Mouse (Mus musculus) stomach, embryonic 15.5 days (tissue): Measurements from ENCODE around the gene Plekhm3. TPM values are rescaled to one million over a fixed set of nuclear protein-coding genes. Genes with fewer than 3 reads are reported as not detected.

Source experiments
- ATAC-seq: fragments of 200-750 bp; cut with Nextera tagmentation; 2 replicates; pipeline ENCODE4 v1.8.0; 2017; ENCODE audit warnings: low read depth, moderate number of reproducible peaks, moderate TSS enrichment; ENCODE audit not compliant: insufficient read depth, low FRiP score
- H3K27ac ChIP-seq: fragments of 300-500 bp; sonication (generic); 2 replicates; pipeline ENCODE4 v1.5.1; 2015; ENCODE audit warnings: mild to moderate bottlenecking, inconsistent platforms
- H3K27me3 ChIP-seq: fragments of 300-500 bp; sonication (generic); replicated peaks from 2 replicates; pipeline ENCODE4 v1.6.1; 2015; ENCODE audit warnings: inconsistent platforms
- H3K36me3 ChIP-seq: fragments of 300-500 bp; sonication (generic); 2 replicates; pipeline ENCODE4 v1.6.1; 2015; ENCODE audit warnings: inconsistent platforms
- H3K4me1 ChIP-seq: fragments of 300-500 bp; sonication (generic); 2 replicates; pipeline ENCODE4 v1.6.1; 2015; ENCODE audit warnings: inconsistent platforms
- H3K4me2 ChIP-seq: fragments of 300-500 bp; sonication (generic); 2 replicates; pipeline ENCODE4 v1.6.1; 2015; ENCODE audit warnings: mild to moderate bottlenecking, inconsistent platforms
- H3K4me3 ChIP-seq: fragments of 300-500 bp; sonication (generic); replicated peaks from 2 replicates; pipeline ENCODE4 v1.5.1; 2015; ENCODE audit warnings: inconsistent platforms
- H3K9ac ChIP-seq: fragments of 300-500 bp; sonication (generic); 2 replicates; pipeline ENCODE4 v1.6.1; 2015; ENCODE audit warnings: inconsistent platforms
- H3K9me3 ChIP-seq: fragments of 300-500 bp; sonication (generic); 2 replicates; pipeline ENCODE4 v1.6.1; 2016; ENCODE audit warnings: inconsistent platforms
- WGBS: fragments of 180-500 bp; shearing (Covaris S2); methylation state at CpG from one replicate; pipeline ENCODE4 v1.1.7; 2015; 5-methylcytosine and 5-hydroxymethylcytosine counted together
- polyA plus RNA-seq: library from polyadenylated mRNA; unstranded; fragments of >200 nt; fragmentation: Nextera tagmentation; extraction: Ambion mirVana; gene quantifications from 2 replicates; pipeline ENCODE4 v1.2.1, GENCODE M21; 2015

Plekhm3 gene
- polyA plus RNA-seq, 1 experiment from 2014 or later = 5.7 TPM

- H3K4me1 ChIP-seq = 0 out of 2 replicates have a peak, but pooled peaks cover 3% of the 10 kb centered on the region
- no peak overlapping the region for H3K9ac ChIP-seq
- H3K9me3 ChIP-seq = no peaks in the 10 kb centered on the region
- H3K4me3 ChIP-seq = no peak overlapping the region
- no peak overlapping the region for H3K27ac ChIP-seq
- no peaks in the 10 kb centered on the region for H3K27me3 ChIP-seq
- H3K4me2 ChIP-seq = no peak overlapping the region
- H3K36me3 ChIP-seq = no peaks in the 10 kb centered on the region
- ATAC-seq = no peak
These were observed 109.1 kb downstream of the Plekhm3 start for GRCm38 (mm10) chr1:64847565-64847964.

DNA sequence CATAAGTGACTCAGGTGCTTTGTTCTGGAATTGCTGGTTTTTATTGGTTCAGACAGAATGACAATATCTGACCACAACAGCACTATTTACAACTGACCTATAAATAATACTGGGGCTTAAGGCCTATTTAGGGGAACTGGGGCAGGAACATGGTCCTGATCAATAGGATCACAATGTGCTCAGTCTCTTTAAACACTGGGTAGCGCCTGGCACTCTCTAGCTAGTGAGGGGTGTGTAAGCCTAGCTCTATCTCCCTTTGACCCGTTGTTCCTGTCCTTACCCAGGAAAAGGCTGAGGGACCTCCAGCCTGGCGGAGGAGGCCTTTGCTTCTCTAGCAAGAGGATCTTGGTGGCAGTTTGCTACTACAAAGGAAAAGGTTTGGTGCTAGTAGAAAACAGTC lies 111.6 kb downstream of the Plekhm3 start:
- 78% methylated on average over 3 of the region's 3 CpGs for WGBS
- no peak overlapping the region for H3K9ac ChIP-seq
- no peak for ATAC-seq
- H3K9me3 ChIP-seq = no peaks in the 10 kb centered on the region
- no peak overlapping the region for H3K4me2 ChIP-seq
- no peaks in the 10 kb centered on the region for H3K36me3 ChIP-seq
- H3K4me3 ChIP-seq = no peak overlapping the region
- H3K4me1 ChIP-seq = peaks cover 3% of the 10 kb centered on the region; the same call in 1 of the 2 replicates
- H3K27ac ChIP-seq = no peak overlapping the region
- H3K27me3 ChIP-seq = no peaks in the 10 kb centered on the region

DNA sequence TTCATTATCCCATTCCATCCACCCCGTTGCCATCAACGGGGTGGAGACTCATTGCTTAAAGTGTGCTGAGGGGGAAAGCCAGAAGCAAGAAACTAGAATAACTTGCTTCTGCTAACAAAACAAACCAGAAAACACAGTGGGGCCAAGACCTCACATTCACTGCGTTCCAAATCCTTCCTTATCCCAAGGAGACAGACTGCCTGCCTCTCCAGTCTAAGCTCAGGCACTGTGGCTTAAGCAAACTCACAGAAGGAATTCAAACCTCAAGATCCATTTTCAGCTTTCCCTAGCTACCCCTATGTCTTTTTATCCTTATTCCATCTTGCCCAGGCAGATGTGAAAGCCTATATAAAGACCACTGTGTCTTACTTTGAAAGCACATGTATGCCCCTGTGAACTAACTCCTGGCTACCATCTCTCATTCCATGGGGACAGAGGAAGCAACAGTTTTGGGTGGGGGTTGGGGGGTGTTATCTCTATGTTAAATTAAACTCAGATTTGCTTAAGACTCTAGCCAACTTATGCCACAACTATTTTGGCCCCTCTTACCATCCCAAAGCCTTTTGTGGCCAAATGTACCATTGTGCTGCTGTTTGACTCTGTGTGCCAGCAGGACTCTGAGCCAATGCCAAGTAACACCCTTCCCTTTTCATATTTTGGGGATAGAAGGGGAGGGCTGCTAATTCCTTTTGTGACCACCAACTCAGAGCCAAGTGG lies 112.6 kb downstream of the Plekhm3 start:
- Histone ChIP-seq H3K4me1 (peaks cover 3% of the 10 kb centered on the region; the same call in 1 of the 2 replicates), H3K4me3 (no peak overlapping the region), H3K27ac (no peak overlapping the region), H3K9ac (no peak overlapping the region), H3K9me3 (no peaks in the 10 kb centered on the region), H3K36me3 (no peaks in the 10 kb centered on the region), H3K27me3 (no peaks in the 10 kb centered on the region), H3K4me2 (no peak overlapping the region)
- no peak for ATAC-seq
- 72% methylated on average over 3 of the region's 3 CpGs for WGBS

- H3K4me2 ChIP-seq = no peak overlapping the region
- H3K4me3 ChIP-seq = no peak overlapping the region
- H3K4me1 ChIP-seq = no peaks in the 10 kb centered on the region; the same call in 1 of the 2 replicates
- H3K9me3 ChIP-seq = no peaks in the 10 kb centered on the region
- H3K36me3 ChIP-seq = no peaks in the 10 kb centered on the region
- no peak overlapping the region for H3K9ac ChIP-seq
- 22% methylated on average over 1 of the region's 1 CpGs for WGBS
- H3K27me3 ChIP-seq = no peaks in the 10 kb centered on the region
- no peak for ATAC-seq
- no peak overlapping the region for H3K27ac ChIP-seq
These were observed 115.7 kb downstream of the Plekhm3 start for GRCm38 (mm10) chr1:64840930-64841329.

DNA sequence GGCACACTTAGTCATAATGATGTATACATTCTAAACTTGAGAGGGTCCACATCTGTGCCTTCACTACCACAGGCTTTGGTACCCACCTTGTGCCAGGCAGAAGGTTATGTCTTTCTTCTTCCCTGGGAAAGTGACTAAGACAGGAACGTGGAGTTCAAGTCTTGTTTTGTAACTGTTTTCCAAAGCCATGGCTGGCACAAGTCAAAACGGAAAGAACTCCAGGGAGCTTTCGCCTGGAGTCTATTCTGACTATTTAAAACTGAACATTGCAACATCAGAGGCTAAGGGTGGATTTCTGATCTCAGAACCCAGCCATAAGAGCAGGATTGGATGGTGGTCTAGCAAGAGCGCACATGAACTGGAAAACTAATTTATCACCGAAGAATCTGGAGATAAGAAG lies 120.0 kb downstream of the Plekhm3 start:
- no peaks in the 10 kb centered on the region for H3K9me3 ChIP-seq
- WGBS = 87% methylated on average over 5 of the region's 5 CpGs
- H3K36me3 ChIP-seq = no peaks in the 10 kb centered on the region
- no peak for ATAC-seq
- no peak overlapping the region for H3K4me3 ChIP-seq
- H3K9ac ChIP-seq = no peak overlapping the region
- H3K27ac ChIP-seq = no peak overlapping the region
- no peak overlapping the region for H3K4me2 ChIP-seq
- H3K27me3 ChIP-seq = no peaks in the 10 kb centered on the region
- no peaks in the 10 kb centered on the region; the same call in 1 of the 2 replicates for H3K4me1 ChIP-seq

GRCm38 (mm10) chr1:64836114-64836513 lies 120.5 kb downstream of the Plekhm3 start:
- 61% methylated on average over 3 of the region's 3 CpGs for WGBS
- no peaks in the 10 kb centered on the region for H3K27me3 ChIP-seq
- no peak overlapping the region for H3K4me2 ChIP-seq
- no peak overlapping the region for H3K4me3 ChIP-seq
- no peaks in the 10 kb centered on the region for H3K9me3 ChIP-seq
- ATAC-seq = no peak
- no peaks in the 10 kb centered on the region; the same call in 1 of the 2 replicates for H3K4me1 ChIP-seq
- H3K36me3 ChIP-seq = no peaks in the 10 kb centered on the region
- no peak overlapping the region for H3K27ac ChIP-seq
- H3K9ac ChIP-seq = no peak overlapping the region

- no peaks in the 10 kb centered on the region for H3K36me3 ChIP-seq
- no peak overlapping the region for H3K9ac ChIP-seq
- H3K27me3 ChIP-seq = no peaks in the 10 kb centered on the region
- no peak overlapping the region for H3K4me3 ChIP-seq
- 48% methylated on average over 2 of the region's 2 CpGs for WGBS
- no peaks in the 10 kb centered on the region for H3K9me3 ChIP-seq
- H3K27ac ChIP-seq = no peak overlapping the region
- no peak for ATAC-seq
- no peak overlapping the region for H3K4me2 ChIP-seq
- H3K4me1 ChIP-seq = no peaks in the 10 kb centered on the region
These were observed 125.1 kb downstream of the Plekhm3 start for GRCm38 (mm10) chr1:64831552-64831951.

DNA sequence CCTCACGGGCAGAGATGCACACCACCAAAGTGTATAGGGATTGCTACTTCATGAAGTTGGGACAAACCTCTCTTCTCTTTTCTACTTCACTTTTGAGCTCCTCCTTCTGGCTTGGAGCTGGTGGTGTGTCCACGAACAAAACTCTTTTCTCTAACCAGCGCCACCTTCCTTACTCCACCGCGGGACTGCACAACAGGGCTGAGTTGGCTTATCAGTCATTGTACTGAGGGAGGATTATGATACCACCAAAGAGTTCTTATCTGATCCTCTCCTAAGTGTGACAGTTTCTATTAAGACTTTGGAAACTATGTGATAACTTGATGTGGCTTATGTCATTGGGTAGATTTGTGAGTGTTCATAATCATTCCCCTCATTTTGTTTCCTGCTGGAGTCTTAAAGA lies 129.2 kb downstream of the Plekhm3 start:
- Histone ChIP-seq H3K27ac (no peak overlapping the region), H3K4me3 (no peak overlapping the region), H3K27me3 (no peaks in the 10 kb centered on the region), H3K4me2 (no peak overlapping the region), H3K9ac (no peak overlapping the region), H3K9me3 (no peaks in the 10 kb centered on the region), H3K4me1 (no peaks in the 10 kb centered on the region), H3K36me3 (no peaks in the 10 kb centered on the region)
- WGBS = 79% methylated on average over 5 of the region's 5 CpGs
- ATAC-seq = no peak

- Histone ChIP-seq H3K4me1 (no peaks in the 10 kb centered on the region), H3K9ac (no peak overlapping the region), H3K9me3 (no peaks in the 10 kb centered on the region), H3K36me3 (no peaks in the 10 kb centered on the region), H3K4me2 (no peak overlapping the region), H3K4me3 (no peak overlapping the region), H3K27me3 (no peaks in the 10 kb centered on the region), H3K27ac (no peak overlapping the region)
- 56% methylated on average over 6 of the region's 6 CpGs for WGBS
- no peak; the same call in 1 of the 2 replicates for ATAC-seq
These were observed 130.1 kb downstream of the Plekhm3 start for GRCm38 (mm10) chr1:64826348-64827103.

DNA sequence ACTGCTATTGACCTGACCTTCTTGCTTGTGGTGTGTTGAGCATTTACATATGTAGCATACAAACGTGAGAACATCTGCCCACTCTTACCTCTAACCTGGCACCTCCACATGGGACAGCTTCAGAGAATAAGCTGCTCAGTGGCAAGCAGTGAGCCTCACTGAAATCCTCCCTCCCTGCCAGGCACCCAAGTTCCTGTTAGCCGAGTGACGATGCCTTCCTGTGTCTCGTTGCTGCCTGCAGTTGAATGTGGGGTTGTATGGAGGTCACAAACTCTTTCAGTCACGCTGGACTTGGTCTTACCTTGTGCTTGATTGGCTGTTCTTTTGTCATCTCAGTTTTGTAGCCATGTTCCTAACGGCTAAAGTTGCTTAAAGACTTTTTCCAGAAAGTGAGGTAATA lies 133.1 kb downstream of the Plekhm3 start:
- no peaks in the 10 kb centered on the region for H3K4me1 ChIP-seq
- no peak for ATAC-seq
- WGBS = 47% methylated on average over 6 of the region's 6 CpGs

DNA sequence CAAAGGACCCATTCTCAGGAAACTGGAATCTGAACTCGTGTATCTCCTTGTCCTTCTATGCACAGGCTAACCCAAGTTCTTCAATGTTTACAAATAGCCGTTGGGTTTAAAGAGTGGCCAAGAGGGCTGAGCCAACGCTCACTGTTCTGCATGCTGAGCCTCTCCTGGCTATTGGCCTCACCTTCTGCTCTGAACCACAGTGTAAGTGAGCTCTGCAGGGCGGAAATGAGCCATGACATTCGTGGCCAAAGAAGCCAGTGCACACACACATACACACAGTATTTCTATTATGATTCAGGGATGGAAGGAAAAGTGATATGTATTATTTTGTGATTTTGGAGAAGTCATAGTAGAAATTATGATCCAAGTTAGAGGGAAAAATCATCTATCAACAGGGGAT lies 138.9 kb downstream of the Plekhm3 start:
- WGBS = 70% methylated on average over 5 of the region's 5 CpGs

More for the DNA sequence above, 133.1 kb downstream of the Plekhm3 start:
- H3K4me3 ChIP-seq = no peak overlapping the region
- no peaks in the 10 kb centered on the region for H3K27me3 ChIP-seq
- H3K9ac ChIP-seq = no peak overlapping the region
- H3K27ac ChIP-seq = no peak overlapping the region
- no peaks in the 10 kb centered on the region for H3K9me3 ChIP-seq
- no peaks in the 10 kb centered on the region for H3K36me3 ChIP-seq
- H3K4me2 ChIP-seq = no peak overlapping the region

GRCm38 (mm10) chr1:64813182-64813581 lies 143.4 kb downstream of the Plekhm3 start:
- Histone ChIP-seq H3K9me3 (no peaks in the 10 kb centered on the region), H3K4me3 (no peak overlapping the region), H3K9ac (no peak overlapping the region), H3K4me1 (peaks cover 9% of the 10 kb centered on the region; the same call in 1 of the 2 replicates), H3K27me3 (no peaks in the 10 kb centered on the region), H3K4me2 (no peak overlapping the region), H3K36me3 (no peaks in the 10 kb centered on the region), H3K27ac (no peak overlapping the region)
- 94% methylated on average over 2 of the region's 2 CpGs for WGBS
- ATAC-seq = no peak

More for the DNA sequence above, 138.9 kb downstream of the Plekhm3 start:
- Histone ChIP-seq H3K4me1 (no peaks in the 10 kb centered on the region), H3K4me2 (no peak overlapping the region), H3K9me3 (no peaks in the 10 kb centered on the region), H3K27me3 (no peaks in the 10 kb centered on the region), H3K9ac (no peak overlapping the region), H3K4me3 (no peak overlapping the region), H3K36me3 (no peaks in the 10 kb centered on the region), H3K27ac (no peak overlapping the region)
- no peak for ATAC-seq
